21 mouse cellular contexts compared by ENCODE assay signal in the genomic region with DNA sequence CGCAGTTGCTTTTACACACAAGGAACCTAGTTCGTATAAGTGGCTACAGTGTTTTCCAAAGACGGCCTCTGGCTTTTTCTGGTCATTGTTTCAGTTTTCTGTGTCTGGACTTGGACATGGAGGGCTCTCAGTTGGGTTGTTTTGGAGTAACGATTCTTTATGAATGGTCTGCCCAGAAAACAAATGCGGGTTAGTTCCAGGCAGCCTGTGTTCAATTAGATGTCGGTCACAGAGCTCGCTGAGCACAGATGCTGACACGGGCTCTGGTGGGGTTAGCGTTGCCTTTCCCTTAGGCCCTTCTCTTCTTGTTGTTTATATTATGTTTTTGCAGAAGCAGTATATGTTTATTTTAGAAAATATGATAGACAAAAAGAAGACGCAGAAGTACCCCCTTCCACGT. TPM values are rescaled to one million over a fixed set of nuclear protein-coding genes. Genes with fewer than 3 reads are reported as not detected.
DNase-seq lines count a peak whose midpoint lies in the region; ATAC-seq and TF ChIP-seq lines count a peak whose summit lies in the region.
"Had no signal": no experiment of that assay in that cellular context is flagged by ENCODE, and none has a peak within 500 bp of the region (broad histone marks: within the 10 kb centered on the region; RNA-seq: fewer than 3 reads in every experiment).

No protein-coding gene starts in this region.

- peak overlapping the region; percentile 4; the same call in 1 of the 2 replicates for H3K27ac ChIP-seq in heart, embryonic 10.5 days
- H3K27ac ChIP-seq in stomach, embryonic 15.5 days = peak overlapping the region; percentile 17; the same call in 1 of the 2 replicates
- H3K27ac ChIP-seq in stomach, postnatal 0 days (replicated peaks) = no peak overlapping the region
- peak overlapping the region; percentile 90 for H3K27ac ChIP-seq in limb, embryonic 10.5 days
- H3K27ac ChIP-seq: hindbrain, embryonic 10.5 days; layer of hippocampus, adult 2 months; liver, embryonic 13.5 days; macrophage; midbrain, embryonic 10.5 days had no signal

- ATAC-seq in stomach, embryonic 15.5 days (ENCODE audit: insufficient read depth, low FRiP score, low read depth) = no peak
- no peak for ATAC-seq in stomach, postnatal 0 days (ENCODE audit: low FRiP score, low TSS enrichment)
- ATAC-seq: forebrain, embryonic 16.5 days had no signal

- no peak overlapping the region for H3K4me2 ChIP-seq in stomach, embryonic 15.5 days
- no peak overlapping the region for H3K4me2 ChIP-seq in stomach, postnatal 0 days (replicated peaks; ENCODE audit: low read depth)
- H3K4me2 ChIP-seq: liver, embryonic 13.5 days had no signal

- no peaks in the 10 kb centered on the region for H3K9me3 ChIP-seq in heart, embryonic 10.5 days
- no peaks in the 10 kb centered on the region for H3K9me3 ChIP-seq in stomach, embryonic 15.5 days
- H3K9me3 ChIP-seq in stomach, postnatal 0 days (ENCODE audit: control insufficient read depth, low read length) = no peaks in the 10 kb centered on the region
- no peaks in the 10 kb centered on the region for H3K9me3 ChIP-seq in limb, embryonic 10.5 days (replicated peaks)
- H3K9me3 ChIP-seq: hindbrain, embryonic 10.5 days; liver, embryonic 13.5 days; midbrain, embryonic 10.5 days had no signal

- DNase-seq in heart, embryonic 10.5 days (ENCODE audit: low spot score) = no peak
- DNase-seq in heart, postnatal 10 days = no peak
- DNase-seq in stomach, postnatal 0 days (ENCODE audit: low spot score) = no peak
- DNase-seq in limb, embryonic 10.5 days (ENCODE audit: low spot score) = peak; percentile 66
- DNase-seq in kidney, adult 18-20 months = no peak
- DNase-seq in thymus, postnatal 4 days = no peak
- DNase-seq: cerebellum, adult 9-10 months; kidney, adult 2 months; kidney, postnatal 14 days; layer of hippocampus, postnatal 36 days; liver, embryonic 13.5 days; right cerebral cortex, postnatal 25 days; thymus, postnatal 25 days had no signal

- no peak overlapping the region for H3K9ac ChIP-seq in stomach, embryonic 15.5 days
- H3K9ac ChIP-seq in stomach, postnatal 0 days (ENCODE audit: low read length) = no peak overlapping the region
- H3K9ac ChIP-seq: liver, embryonic 13.5 days had no signal

- 84% methylated on average over 11 of the region's 11 CpGs for WGBS in heart, embryonic 10.5 days
- 67% methylated on average over 11 of the region's 11 CpGs for WGBS in stomach, embryonic 15.5 days
- WGBS in stomach, postnatal 0 days = 63% methylated on average over 11 of the region's 11 CpGs
- 56% methylated on average over 11 of the region's 11 CpGs for WGBS in limb, embryonic 10.5 days

- no peaks in the 10 kb centered on the region for H3K27me3 ChIP-seq in heart, embryonic 10.5 days (ENCODE audit: insufficient read depth, poor library complexity, severe bottlenecking)
- no peaks in the 10 kb centered on the region for H3K27me3 ChIP-seq in stomach, embryonic 15.5 days (replicated peaks)
- H3K27me3 ChIP-seq in stomach, postnatal 0 days (ENCODE audit: control insufficient read depth, insufficient read depth, low read length) = no peaks in the 10 kb centered on the region
- no peaks in the 10 kb centered on the region for H3K27me3 ChIP-seq in limb, embryonic 10.5 days (ENCODE audit: low read depth, poor library complexity, severe bottlenecking)
- H3K27me3 ChIP-seq: liver, embryonic 13.5 days had no signal

- no peak overlapping the region for H3K4me3 ChIP-seq in heart, embryonic 10.5 days
- no peak overlapping the region for H3K4me3 ChIP-seq in stomach, embryonic 15.5 days (replicated peaks)
- no peak overlapping the region for H3K4me3 ChIP-seq in stomach, postnatal 0 days (ENCODE audit: low read depth, low read length)
- peak overlapping the region; percentile 0; the same call in 1 of the 2 replicates for H3K4me3 ChIP-seq in limb, embryonic 10.5 days
- H3K4me3 ChIP-seq: hindbrain, embryonic 10.5 days; layer of hippocampus, adult 2 months; liver, embryonic 13.5 days; midbrain, embryonic 10.5 days had no signal

- H3K36me3 ChIP-seq in heart, embryonic 10.5 days = peaks cover 43% of the 10 kb centered on the region
- H3K36me3 ChIP-seq in stomach, embryonic 15.5 days = peaks cover 14% of the 10 kb centered on the region
- peaks cover 8% of the 10 kb centered on the region; the same call in 1 of the 2 replicates for H3K36me3 ChIP-seq in stomach, postnatal 0 days (ENCODE audit: control insufficient read depth, insufficient read depth, low read length)
- peaks cover 42% of the 10 kb centered on the region for H3K36me3 ChIP-seq in limb, embryonic 10.5 days

- intact Hi-C loops in heart, postnatal 10 days (cut with DNase I) = no loop called here

- TF ChIP-seq EP300 in stomach, postnatal 0 days (optimal IDR thresholded peaks at IDR 0.05) = no peak

- H3K4me1 ChIP-seq in heart, embryonic 10.5 days = peaks cover 48% of the 10 kb centered on the region
- peaks cover 15% of the 10 kb centered on the region; the same call in 1 of the 2 replicates for H3K4me1 ChIP-seq in stomach, embryonic 15.5 days
- H3K4me1 ChIP-seq in stomach, postnatal 0 days (replicated peaks; ENCODE audit: control insufficient read depth, insufficient read depth) = no peaks in the 10 kb centered on the region
- peaks cover 81% of the 10 kb centered on the region for H3K4me1 ChIP-seq in limb, embryonic 10.5 days

- no peak for TF ChIP-seq CTCF in stomach, postnatal 0 days (IDR thresholded peaks at IDR 0.05; ENCODE audit: low read depth)

RNA-seq across cellular contexts. Expression of a gene that starts 5.4 kb away (rescaled TPM):
- polyA plus RNA-seq in heart, embryonic 10.5 days (2016; fragmentation: Nextera tagmentation; extraction: Ambion mirVana) = 150 and 166 TPM in 2 replicates
- total RNA-seq in heart, postnatal 10 days (2021) = 100 to 1,000 TPM; 121 to 129 TPM
- 128 and 137 TPM in 2 replicates for polyA plus RNA-seq in stomach, embryonic 15.5 days (2015; fragmentation: Nextera tagmentation; extraction: Ambion mirVana)
- polyA plus RNA-seq in stomach, postnatal 0 days (2015; fragmentation: Nextera tagmentation; extraction: Ambion mirVana) = 94.9 and 99.0 TPM in 2 replicates
- polyA plus RNA-seq in limb, embryonic 10.5 days (2016; fragmentation: Nextera tagmentation; extraction: Ambion mirVana) = 184 and 192 TPM in 2 replicates

RNA-seq across cellular contexts. Expression of a gene that starts 27.9 kb away (rescaled TPM):
- 5.1 and 7.3 TPM in 2 replicates for polyA plus RNA-seq in heart, embryonic 10.5 days (2016; fragmentation: Nextera tagmentation; extraction: Ambion mirVana)
- 1 to 10 TPM; 1.3 to 2.3 TPM for total RNA-seq in heart, postnatal 10 days (2021)
- 8.7 and 11.6 TPM in 2 replicates for polyA plus RNA-seq in stomach, embryonic 15.5 days (2015; fragmentation: Nextera tagmentation; extraction: Ambion mirVana)
- polyA plus RNA-seq in stomach, postnatal 0 days (2015; fragmentation: Nextera tagmentation; extraction: Ambion mirVana) = 13.1 and 13.6 TPM in 2 replicates
- polyA plus RNA-seq in limb, embryonic 10.5 days (2016; fragmentation: Nextera tagmentation; extraction: Ambion mirVana) = 7.7 and 10.0 TPM in 2 replicates
- total RNA-seq: granulocyte monocyte progenitor cell, adult 5-6 weeks; neutrophil, adult 5-6 weeks had no signal

RNA-seq across cellular contexts. Expression of a gene that starts 37.2 kb away (rescaled TPM):
- polyA plus RNA-seq in heart, embryonic 10.5 days (2016; fragmentation: Nextera tagmentation; extraction: Ambion mirVana) = 39.9 and 41.6 TPM in 2 replicates
- total RNA-seq in heart, postnatal 10 days (2021) = 10 to 100 TPM; 18.5 to 21.6 TPM
- polyA plus RNA-seq in stomach, embryonic 15.5 days (2015; fragmentation: Nextera tagmentation; extraction: Ambion mirVana) = 32.9 and 33.3 TPM in 2 replicates
- polyA plus RNA-seq in stomach, postnatal 0 days (2015; fragmentation: Nextera tagmentation; extraction: Ambion mirVana) = 35.5 and 35.8 TPM in 2 replicates
- 37.7 and 39.2 TPM in 2 replicates for polyA plus RNA-seq in limb, embryonic 10.5 days (2016; fragmentation: Nextera tagmentation; extraction: Ambion mirVana)

RNA-seq across cellular contexts. Expression of a gene that starts 44.7 kb away (rescaled TPM):
- polyA plus RNA-seq in heart, embryonic 10.5 days (2016; fragmentation: Nextera tagmentation; extraction: Ambion mirVana) = 32.3 and 34.9 TPM in 2 replicates
- total RNA-seq in heart, postnatal 10 days (2021) = 10 to 100 TPM; 83.5 to 84.8 TPM
- 34.7 and 35.8 TPM in 2 replicates for polyA plus RNA-seq in stomach, embryonic 15.5 days (2015; fragmentation: Nextera tagmentation; extraction: Ambion mirVana)
- 21.2 and 21.6 TPM in 2 replicates for polyA plus RNA-seq in stomach, postnatal 0 days (2015; fragmentation: Nextera tagmentation; extraction: Ambion mirVana)
- 31.8 and 40.6 TPM in 2 replicates for polyA plus RNA-seq in limb, embryonic 10.5 days (2016; fragmentation: Nextera tagmentation; extraction: Ambion mirVana)
